Mouse (Mus musculus) kidney, adult 18-20 months (tissue): Measurements from ENCODE around the gene Rprd2.

Experiments
- DNase-seq: peaks from one replicate; pipeline ENCODE4 v3.0.0; 2021

The Rprd2 gene

GRCm38 (mm10) chr3:95734092-95734702 lies 84.5 kb downstream of the Rprd2 start:
- no peak for DNase-seq

GRCm38 (mm10) chr3:95732744-95733521 lies 85.7 kb downstream of the Rprd2 start:
- DNase-seq = peak; percentile 42

GRCm38 (mm10) chr3:95732297-95732696 lies 86.4 kb downstream of the Rprd2 start:
- no peak for DNase-seq

- DNase-seq = no peak
Measured at GRCm38 (mm10) chr3:95731802-95732201, 86.9 kb downstream of the Rprd2 start.

- no peak for DNase-seq
Measured at GRCm38 (mm10) chr3:95730431-95730830, 88.2 kb downstream of the Rprd2 start.

GRCm38 (mm10) chr3:95728906-95729305 lies 89.8 kb downstream of the Rprd2 start:
- DNase-seq = no peak

- no peak for DNase-seq
Measured at GRCm38 (mm10) chr3:95726696-95727358, 91.8 kb downstream of the Rprd2 start.

GRCm38 (mm10) chr3:95725863-95726262 lies 92.8 kb downstream of the Rprd2 start:
- DNase-seq = no peak

- no peak for DNase-seq
Measured at GRCm38 (mm10) chr3:95722386-95722785, 96.3 kb downstream of the Rprd2 start.

GRCm38 (mm10) chr3:95718153-95718552 lies 100.5 kb downstream of the Rprd2 start:
- DNase-seq = no peak

GRCm38 (mm10) chr3:95716075-95716474 lies 102.6 kb downstream of the Rprd2 start:
- DNase-seq = no peak
